Mouse (Mus musculus) liver, embryonic 13.5 days (tissue): Measurements from ENCODE around the gene Lrrc8c. TPM values are rescaled to one million over a fixed set of nuclear protein-coding genes. Genes with fewer than 3 reads are reported as not detected.

ENCODE experiments used
- ATAC-seq: fragments of 200-750 bp; cut with Nextera tagmentation; 2 replicates; pipeline ENCODE4 v1.8.0; 2017; ENCODE audit warnings: low read depth, mild to moderate bottlenecking, moderate number of reproducible peaks, moderate library complexity
- DNase-seq: peaks from one replicate; pipeline ENCODE4 v3.0.0; 2022
- H3K27ac ChIP-seq: fragments of 300-500 bp; sonication (generic); 2 replicates; pipeline ENCODE4 v1.5.1; 2015; ENCODE audit warnings: moderate library complexity, mild to moderate bottlenecking, inconsistent platforms
- H3K27me3 ChIP-seq: fragments of 300-500 bp; sonication (generic); 2 replicates; pipeline ENCODE4 v1.6.1; 2015; ENCODE audit warnings: mild to moderate bottlenecking, inconsistent platforms
- H3K36me3 ChIP-seq: fragments of 300-500 bp; sonication (generic); 2 replicates; pipeline ENCODE4 v1.6.1; 2015; ENCODE audit warnings: mild to moderate bottlenecking, inconsistent platforms
- H3K4me1 ChIP-seq: fragments of 300-500 bp; sonication (generic); replicated peaks from 2 replicates; pipeline ENCODE4 v1.6.1; 2015; ENCODE audit warnings: inconsistent platforms
- H3K4me2 ChIP-seq: fragments of 300-500 bp; sonication (generic); 2 replicates; pipeline ENCODE4 v1.6.1; 2015; ENCODE audit warnings: inconsistent platforms, mild to moderate bottlenecking, moderate library complexity
- H3K4me3 ChIP-seq: fragments of 300-500 bp; sonication (generic); replicated peaks from 2 replicates; pipeline ENCODE4 v1.5.1; 2015; ENCODE audit warnings: mild to moderate bottlenecking, inconsistent platforms
- H3K9ac ChIP-seq: fragments of 300-500 bp; sonication (generic); 2 replicates; pipeline ENCODE4 v1.6.1; 2015; ENCODE audit warnings: mild to moderate bottlenecking, inconsistent platforms
- H3K9me3 ChIP-seq: fragments of 300-500 bp; sonication (generic); replicated peaks from 2 replicates; pipeline ENCODE4 v1.6.1; 2016; ENCODE audit warnings: inconsistent platforms
- WGBS: fragments of 180-500 bp; shearing (Covaris S2); methylation state at CpG from one replicate; pipeline ENCODE4 v1.1.7; 2015; ENCODE audit not compliant: insufficient replicate concordance; 5-methylcytosine and 5-hydroxymethylcytosine counted together
- polyA plus RNA-seq: library from polyadenylated mRNA; unstranded; fragments of >200 nt; fragmentation: Nextera tagmentation; extraction: Ambion mirVana; gene quantifications from 2 replicates; pipeline ENCODE4 v1.2.1, GENCODE M21; 2015

Lrrc8c gene
- 17.5 and 23.2 TPM in 2 replicates for polyA plus RNA-seq

- Histone ChIP-seq H3K4me3 (peak within 1 kb of the TSS; percentile 86), H3K4me1 (peaks cover 57% of the 10 kb centered on the region), H3K36me3 (peaks cover 7% of the 10 kb centered on the region; the same call in 1 of the 2 replicates), H3K27me3 (no peaks in the 10 kb centered on the region), H3K9ac (peak within 1 kb of the TSS; percentile 96), H3K9me3 (no peaks in the 10 kb centered on the region), H3K27ac (peak within 1 kb of the TSS; percentile 89), H3K4me2 (peak within 1 kb of the TSS; percentile 91)
- peak; percentile 93 for ATAC-seq
- WGBS: under 1% methylated on average over 84 of the region's 93 CpGs
- peak; percentile 81 for DNase-seq
Observed at GRCm38 (mm10) chr5:105519096-105519975, at the start of gene Lrrc8c. TSS of gene Lrrc8c (plus strand) at chr5:105519388.

- Histone ChIP-seq H3K9ac (no peak overlapping the region), H3K4me3 (no peak overlapping the region), H3K36me3 (peaks cover 12% of the 10 kb centered on the region), H3K27ac (no peak overlapping the region), H3K4me2 (no peak overlapping the region), H3K9me3 (no peaks in the 10 kb centered on the region), H3K4me1 (no peaks in the 10 kb centered on the region), H3K27me3 (no peaks in the 10 kb centered on the region)
- DNase-seq (no peak), ATAC-seq (no peak)
- WGBS: 66% methylated on average over 5 of the region's 5 CpGs
Observed at GRCm38 (mm10) chr5:105472983-105473705, 46.0 kb upstream of the Lrrc8c start.

- DNase-seq (no peak), ATAC-seq (no peak)
- no peaks in the 10 kb centered on the region for H3K4me1 ChIP-seq
- no peak overlapping the region for H3K9ac ChIP-seq
- no peak overlapping the region for H3K4me2 ChIP-seq
- H3K4me3 ChIP-seq: no peak overlapping the region
- H3K27me3 ChIP-seq: no peaks in the 10 kb centered on the region
- no peaks in the 10 kb centered on the region for H3K9me3 ChIP-seq
- 81% methylated on average over 9 of the region's 9 CpGs for WGBS
- H3K36me3 ChIP-seq: peaks cover 43% of the 10 kb centered on the region
- no peak overlapping the region for H3K27ac ChIP-seq
Observed at GRCm38 (mm10) chr5:105477527-105477926, 41.7 kb upstream of the Lrrc8c start.

- WGBS: 90% methylated on average over 13 of the region's 13 CpGs
- peaks cover 48% of the 10 kb centered on the region for H3K36me3 ChIP-seq
- H3K27me3 ChIP-seq: no peaks in the 10 kb centered on the region
Observed at GRCm38 (mm10) chr5:105479673-105480072, 39.5 kb upstream of the Lrrc8c start.

DNA sequence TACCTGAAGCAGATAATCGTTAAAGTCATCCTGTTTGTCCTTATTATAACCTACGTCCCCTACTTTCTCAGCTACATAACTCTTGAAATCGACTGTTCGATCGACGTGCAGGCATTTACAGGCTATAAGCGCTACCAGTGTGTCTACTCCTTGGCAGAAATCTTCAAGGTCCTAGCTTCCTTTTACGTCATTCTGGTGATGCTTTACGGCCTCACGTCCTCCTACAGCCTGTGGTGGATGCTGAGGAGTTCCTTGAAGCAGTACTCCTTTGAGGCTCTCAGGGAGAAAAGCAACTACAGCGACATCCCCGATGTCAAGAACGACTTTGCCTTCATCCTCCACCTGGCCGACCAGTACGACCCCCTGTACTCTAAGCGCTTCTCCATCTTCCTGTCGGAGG lies 38.6 kb upstream of the Lrrc8c start:
- 92% methylated on average over 17 of the region's 17 CpGs for WGBS
- ATAC-seq (no peak), DNase-seq (no peak)
- no peak overlapping the region for H3K4me3 ChIP-seq
- no peaks in the 10 kb centered on the region for H3K4me1 ChIP-seq
- no peak overlapping the region for H3K27ac ChIP-seq
- H3K27me3 ChIP-seq: no peaks in the 10 kb centered on the region
- no peak overlapping the region for H3K4me2 ChIP-seq
- H3K36me3 ChIP-seq: peaks cover 50% of the 10 kb centered on the region
- no peaks in the 10 kb centered on the region for H3K9me3 ChIP-seq
- no peak overlapping the region for H3K9ac ChIP-seq

More at GRCm38 (mm10) chr5:105479673-105480072, 39.5 kb upstream of the Lrrc8c start:
- H3K9me3 ChIP-seq: no peaks in the 10 kb centered on the region
- ATAC-seq (no peak), DNase-seq (no peak)
- H3K27ac ChIP-seq: no peak overlapping the region
- H3K4me1 ChIP-seq: no peaks in the 10 kb centered on the region
- no peak overlapping the region for H3K4me2 ChIP-seq
- no peak overlapping the region for H3K9ac ChIP-seq
- no peak overlapping the region for H3K4me3 ChIP-seq

GRCm38 (mm10) chr5:105483632-105484031 lies 35.6 kb upstream of the Lrrc8c start:
- H3K27ac ChIP-seq: no peak overlapping the region
- no peak overlapping the region for H3K4me3 ChIP-seq
- peaks cover 49% of the 10 kb centered on the region for H3K36me3 ChIP-seq
- H3K4me2 ChIP-seq: no peak overlapping the region
- WGBS: 84% methylated on average over 2 of the region's 2 CpGs
- no peaks in the 10 kb centered on the region for H3K27me3 ChIP-seq
- H3K9ac ChIP-seq: no peak overlapping the region
- H3K9me3 ChIP-seq: no peaks in the 10 kb centered on the region
- DNase-seq: no peak
- no peaks in the 10 kb centered on the region for H3K4me1 ChIP-seq
- no peak for ATAC-seq

GRCm38 (mm10) chr5:105484247-105484646 lies 34.9 kb upstream of the Lrrc8c start:
- Histone ChIP-seq H3K9ac (no peak overlapping the region), H3K36me3 (peaks cover 47% of the 10 kb centered on the region), H3K4me1 (no peaks in the 10 kb centered on the region), H3K27ac (no peak overlapping the region), H3K4me3 (no peak overlapping the region), H3K9me3 (no peaks in the 10 kb centered on the region), H3K27me3 (no peaks in the 10 kb centered on the region), H3K4me2 (no peak overlapping the region)
- ATAC-seq: no peak
- 84% methylated on average over 6 of the region's 6 CpGs for WGBS
- no peak for DNase-seq

DNA sequence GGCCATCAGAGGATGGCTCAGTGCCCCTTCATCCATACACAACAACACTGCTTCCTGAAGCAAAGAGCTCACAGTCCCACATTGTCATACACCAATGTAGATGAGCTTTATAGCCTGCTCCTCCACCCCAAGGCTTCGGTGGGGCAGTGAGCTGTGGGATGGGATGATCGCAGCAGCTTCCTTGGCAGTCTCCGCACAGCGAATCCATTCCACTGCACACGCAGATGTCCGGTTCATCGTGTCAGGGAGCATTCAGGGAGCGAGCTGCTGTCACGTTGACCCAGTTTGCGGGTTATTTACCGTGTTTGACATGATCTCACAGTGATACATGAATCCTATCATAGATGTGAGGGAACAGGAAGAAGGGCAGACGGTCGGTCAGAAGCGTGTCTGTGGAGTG lies 34.3 kb upstream of the Lrrc8c start:
- WGBS: 87% methylated on average over 14 of the region's 14 CpGs
- H3K9me3 ChIP-seq: no peaks in the 10 kb centered on the region
- H3K9ac ChIP-seq: no peak overlapping the region
- no peak overlapping the region for H3K4me3 ChIP-seq
- H3K27ac ChIP-seq: no peak overlapping the region
- DNase-seq (no peak), ATAC-seq (no peak)
- H3K27me3 ChIP-seq: no peaks in the 10 kb centered on the region
- peaks cover 40% of the 10 kb centered on the region for H3K36me3 ChIP-seq
- no peaks in the 10 kb centered on the region for H3K4me1 ChIP-seq
- H3K4me2 ChIP-seq: no peak overlapping the region

DNA sequence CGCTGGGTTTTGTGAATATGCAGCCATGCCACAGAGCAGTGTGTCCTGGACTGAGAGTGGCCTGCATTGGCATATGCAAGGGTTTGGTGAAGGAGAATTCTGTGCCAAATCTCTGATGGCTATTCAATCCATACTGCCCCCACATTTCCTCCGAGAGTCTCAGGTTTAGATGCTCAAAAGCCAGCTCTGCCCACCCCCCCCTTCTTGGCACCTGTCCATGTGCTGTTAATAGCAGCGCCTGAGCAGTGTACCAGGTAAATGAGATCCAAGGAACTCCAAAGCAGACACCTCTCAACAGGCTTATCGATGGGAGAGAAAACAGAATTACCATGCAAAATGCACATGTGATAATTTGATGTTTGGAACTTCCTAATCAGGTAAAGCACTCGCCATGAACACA lies 29.0 kb upstream of the Lrrc8c start:
- no peak overlapping the region for H3K4me3 ChIP-seq
- H3K27ac ChIP-seq: no peak overlapping the region
- no peaks in the 10 kb centered on the region for H3K9me3 ChIP-seq
- no peaks in the 10 kb centered on the region for H3K27me3 ChIP-seq
- H3K9ac ChIP-seq: no peak overlapping the region
- peaks cover 10% of the 10 kb centered on the region for H3K4me1 ChIP-seq
- no peak overlapping the region for H3K4me2 ChIP-seq
- WGBS: 82% methylated on average over 5 of the region's 5 CpGs
- DNase-seq: no peak
- no peak for ATAC-seq
- peaks cover 18% of the 10 kb centered on the region for H3K36me3 ChIP-seq

DNA sequence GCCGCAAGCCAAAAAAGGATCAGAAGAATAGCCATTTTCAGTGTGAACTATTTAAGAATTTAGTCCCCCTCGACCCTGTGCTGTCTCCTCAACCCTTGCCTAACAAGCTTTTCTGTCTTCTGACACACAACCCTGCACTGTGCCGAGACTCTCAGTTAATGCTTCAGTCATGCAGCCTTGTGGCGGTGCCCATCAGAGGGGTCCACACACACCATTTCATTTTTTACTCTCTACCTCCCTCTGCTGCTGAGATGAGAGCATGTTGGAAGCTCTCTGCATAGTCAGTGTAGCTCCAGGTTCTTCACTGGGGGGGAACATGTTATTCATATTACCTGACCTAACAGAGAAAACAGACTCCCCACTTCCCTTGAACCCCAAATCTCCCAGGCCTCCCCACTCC lies 27.8 kb upstream of the Lrrc8c start:
- DNase-seq (no peak), ATAC-seq (no peak)
- no peak overlapping the region for H3K27ac ChIP-seq
- no peak overlapping the region for H3K9ac ChIP-seq
- H3K4me2 ChIP-seq: no peak overlapping the region
- H3K4me3 ChIP-seq: no peak overlapping the region
- H3K27me3 ChIP-seq: peaks cover 1% of the 10 kb centered on the region; the same call in 1 of the 2 replicates
- 69% methylated on average over 4 of the region's 4 CpGs for WGBS
- no peaks in the 10 kb centered on the region for H3K9me3 ChIP-seq
- peaks cover 13% of the 10 kb centered on the region; the same call in 1 of the 2 replicates for H3K36me3 ChIP-seq
- H3K4me1 ChIP-seq: peaks cover 15% of the 10 kb centered on the region

GRCm38 (mm10) chr5:105492367-105493246 lies 26.6 kb upstream of the Lrrc8c start:
- no peak for ATAC-seq
- peaks cover 8% of the 10 kb centered on the region; the same call in 1 of the 2 replicates for H3K27me3 ChIP-seq
- peaks cover 15% of the 10 kb centered on the region for H3K4me1 ChIP-seq
- no peak for DNase-seq
- no peak overlapping the region for H3K27ac ChIP-seq
- H3K9me3 ChIP-seq: no peaks in the 10 kb centered on the region
- H3K9ac ChIP-seq: no peak overlapping the region
- WGBS: 58% methylated on average over 10 of the region's 10 CpGs
- peaks cover 11% of the 10 kb centered on the region; the same call in 1 of the 2 replicates for H3K36me3 ChIP-seq
- H3K4me3 ChIP-seq: no peak overlapping the region
- no peak overlapping the region for H3K4me2 ChIP-seq
